Mouse (Mus musculus): ENCODE measurements around the gene Cox4i2.

Gene Cox4i2

DNA sequence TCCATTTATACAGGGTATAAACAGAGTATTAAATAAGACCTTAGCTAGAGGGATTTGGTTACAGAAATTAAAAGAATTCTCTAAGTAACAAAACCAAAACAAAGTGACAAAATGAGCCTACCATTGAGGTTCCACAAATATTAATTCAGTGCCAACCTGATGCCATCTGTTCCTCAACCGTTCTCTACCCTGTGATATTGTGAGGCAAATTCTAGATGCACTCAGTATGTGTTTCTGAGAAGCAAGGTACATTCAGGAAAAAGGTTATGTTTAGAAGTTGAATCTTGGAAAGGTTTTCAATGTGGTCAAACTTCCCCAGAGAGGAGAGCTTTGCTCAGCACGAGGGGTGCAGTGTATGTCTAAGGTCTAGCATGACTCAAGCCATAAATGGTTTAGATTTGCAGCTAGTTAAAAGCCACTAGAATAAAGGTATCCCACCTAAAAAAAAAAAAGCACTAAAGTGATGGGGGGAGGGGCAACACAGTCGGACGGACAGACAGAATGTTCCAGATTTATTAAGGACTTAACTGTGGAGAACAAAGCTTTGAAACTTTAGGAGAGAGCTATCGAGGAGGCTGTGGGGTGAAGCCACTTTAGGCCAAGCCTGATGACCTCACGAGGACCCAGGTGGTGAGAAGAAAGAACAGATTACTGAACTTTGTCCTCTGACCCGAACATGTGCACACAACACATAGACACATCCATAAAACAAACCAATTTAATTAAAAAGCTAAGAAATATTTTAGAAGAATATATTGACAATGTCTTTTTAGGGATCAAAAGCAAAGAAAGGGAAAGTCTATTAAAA is 46.2 kb downstream of the Cox4i2 start:
- no peak for DNase-seq (ENCODE audit: low read depth, low spot score)

DNA sequence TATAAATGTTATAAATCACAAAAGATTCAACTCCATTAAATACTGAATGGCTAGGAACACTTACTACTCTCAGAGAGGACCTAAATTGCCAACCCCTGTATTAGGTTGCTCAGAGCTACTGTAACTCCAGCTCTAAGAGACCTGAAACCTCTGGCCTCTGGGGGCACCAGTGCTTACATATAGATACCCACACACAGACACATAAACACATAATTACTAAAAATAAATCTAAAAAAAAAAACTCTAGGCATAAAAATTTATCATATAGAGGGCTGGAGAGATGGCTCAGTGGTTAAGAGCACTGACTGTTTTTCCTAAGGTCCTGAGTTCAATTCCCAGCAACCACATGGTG is 46.8 kb downstream of the Cox4i2 start:
- DNase-seq (ENCODE audit: low read depth, low spot score): no peak

DNA sequence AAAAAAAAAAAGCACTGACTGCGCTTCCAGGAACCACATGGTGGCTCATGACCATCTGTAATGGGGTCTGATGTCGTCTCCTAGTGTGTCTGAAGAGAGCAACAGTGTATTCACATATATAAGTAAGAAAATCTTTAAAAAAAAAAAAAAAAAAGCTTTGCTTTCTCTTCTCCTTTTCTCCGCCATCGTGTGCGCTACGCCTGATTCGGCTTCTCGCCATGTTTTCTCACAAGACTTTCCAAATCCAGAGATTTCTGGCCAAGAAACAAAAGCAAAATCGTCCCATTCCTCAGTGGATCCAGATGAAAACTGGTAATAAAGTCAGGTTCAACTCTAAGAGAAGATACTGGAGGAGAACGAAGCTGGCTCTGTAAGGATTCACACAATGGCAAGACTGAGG is 48.3 kb downstream of the Cox4i2 start:
- no peak for DNase-seq (ENCODE audit: low read depth, low spot score)

DNA sequence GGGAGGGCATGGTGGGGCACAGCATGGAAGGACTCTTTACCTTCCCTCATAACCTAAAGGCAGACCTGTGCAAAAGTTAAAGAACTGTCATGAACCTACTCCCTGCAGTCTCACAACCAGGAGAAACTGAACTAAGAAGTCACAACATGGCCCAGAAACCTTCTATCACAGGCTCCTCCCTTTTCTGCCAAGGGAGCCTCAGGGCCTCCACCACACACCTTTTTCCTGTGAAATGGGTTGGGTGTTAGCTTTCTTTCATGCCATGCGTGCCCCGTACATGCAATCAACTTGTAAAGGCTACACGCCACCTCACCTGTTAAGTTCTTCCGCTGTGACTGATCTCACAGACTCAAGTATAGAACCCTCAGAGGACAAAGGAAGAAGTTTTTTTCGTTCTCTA is 49.1 kb downstream of the Cox4i2 start:
- DNase-seq (ENCODE audit: low read depth, low spot score): no peak

DNA sequence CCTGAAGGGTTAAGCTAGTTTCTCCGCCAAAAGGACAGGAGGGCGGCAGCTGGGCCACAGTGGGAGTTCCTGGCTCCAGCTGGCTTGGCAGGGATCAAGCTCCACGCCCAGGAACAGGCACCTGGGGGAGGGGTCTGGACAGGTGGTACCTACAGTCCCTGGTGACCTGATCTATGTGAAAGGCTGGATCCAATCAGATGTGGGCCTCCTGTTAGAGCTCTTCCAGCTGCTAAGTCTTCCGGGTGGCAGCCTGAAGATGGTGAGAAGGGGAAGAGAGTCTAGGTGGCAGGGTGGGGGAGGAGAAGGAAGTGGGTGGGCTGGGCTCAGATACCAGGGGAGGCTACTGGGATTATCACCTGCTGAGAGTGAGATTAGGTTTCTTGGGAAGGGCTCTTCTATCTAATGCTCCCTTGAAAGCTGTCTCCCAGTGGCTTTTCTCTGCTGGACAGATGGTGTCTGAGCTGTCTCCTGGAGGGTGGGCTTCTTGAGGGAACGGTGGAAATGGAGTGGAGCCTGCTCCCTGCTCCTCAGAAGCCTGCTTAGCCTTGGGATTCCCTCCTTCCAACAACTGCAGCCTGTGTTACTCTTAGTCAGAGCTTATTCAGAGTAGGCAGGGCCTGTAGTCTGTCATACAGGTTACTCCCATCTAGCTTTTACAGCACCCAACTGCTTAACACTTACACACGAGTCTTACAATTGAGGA is 50.6 kb downstream of the Cox4i2 start:
- DNase-seq (ENCODE audit: low read depth, low spot score): no peak

DNA sequence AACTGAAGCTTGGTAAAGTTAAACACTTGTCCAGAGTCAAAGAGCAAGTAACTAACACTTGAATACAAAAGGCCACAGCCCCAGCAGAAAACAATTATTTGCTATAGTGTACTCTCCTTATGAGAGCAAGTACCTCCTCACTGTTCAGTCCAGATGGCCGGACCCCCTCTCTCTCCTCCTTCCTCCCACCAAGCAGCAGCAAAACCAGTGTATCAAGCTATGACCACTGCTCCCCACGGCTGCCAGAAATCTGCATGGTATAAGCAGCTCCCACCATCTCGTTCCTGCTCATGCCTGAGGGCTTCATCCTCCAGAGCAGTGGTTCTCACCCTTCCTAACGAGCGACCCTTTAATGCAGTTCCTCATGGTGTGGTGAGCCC is 51.1 kb downstream of the Cox4i2 start:
- DNase-seq (ENCODE audit: low read depth, low spot score): no peak

DNA sequence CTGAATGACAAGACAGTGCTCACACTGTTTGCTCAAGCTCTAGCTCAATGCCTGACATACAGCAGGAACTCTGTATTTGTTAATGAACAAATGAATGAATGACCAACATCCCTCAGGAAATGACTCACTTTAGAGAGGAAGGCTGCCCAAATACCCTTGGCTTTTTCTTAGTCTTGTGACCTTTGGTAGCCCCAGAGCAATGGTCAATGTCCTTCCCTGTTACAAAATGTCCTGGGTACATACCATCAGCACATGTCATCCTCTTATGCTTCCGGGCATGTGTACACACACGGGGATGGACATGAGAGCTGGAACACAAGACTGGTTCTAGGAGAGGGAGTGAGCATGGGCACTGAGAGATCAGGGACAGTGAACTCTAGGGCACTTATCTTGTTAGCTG is 52.1 kb downstream of the Cox4i2 start:
- no peak for DNase-seq (ENCODE audit: low read depth, low spot score)

DNA sequence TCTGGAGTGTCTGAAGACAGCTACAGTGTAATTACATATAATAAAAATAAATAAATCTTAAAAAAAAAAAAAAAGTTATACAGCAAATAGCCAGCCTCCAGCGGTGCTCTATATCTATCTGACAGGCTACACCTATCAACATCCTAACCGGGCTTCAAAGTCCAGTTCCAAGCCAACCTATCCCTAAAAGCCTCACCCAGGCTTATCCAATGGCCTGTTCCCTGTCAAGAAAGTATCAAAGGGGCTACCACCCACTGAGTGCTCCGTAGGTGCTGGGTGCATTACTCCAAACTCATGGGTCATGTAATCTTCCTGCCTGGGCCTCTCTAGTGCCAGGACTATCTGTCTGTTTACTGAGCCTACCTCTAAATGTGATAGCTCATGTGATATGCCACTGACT is 54.2 kb downstream of the Cox4i2 start:
- no peak for DNase-seq (ENCODE audit: low read depth, low spot score)

DNA sequence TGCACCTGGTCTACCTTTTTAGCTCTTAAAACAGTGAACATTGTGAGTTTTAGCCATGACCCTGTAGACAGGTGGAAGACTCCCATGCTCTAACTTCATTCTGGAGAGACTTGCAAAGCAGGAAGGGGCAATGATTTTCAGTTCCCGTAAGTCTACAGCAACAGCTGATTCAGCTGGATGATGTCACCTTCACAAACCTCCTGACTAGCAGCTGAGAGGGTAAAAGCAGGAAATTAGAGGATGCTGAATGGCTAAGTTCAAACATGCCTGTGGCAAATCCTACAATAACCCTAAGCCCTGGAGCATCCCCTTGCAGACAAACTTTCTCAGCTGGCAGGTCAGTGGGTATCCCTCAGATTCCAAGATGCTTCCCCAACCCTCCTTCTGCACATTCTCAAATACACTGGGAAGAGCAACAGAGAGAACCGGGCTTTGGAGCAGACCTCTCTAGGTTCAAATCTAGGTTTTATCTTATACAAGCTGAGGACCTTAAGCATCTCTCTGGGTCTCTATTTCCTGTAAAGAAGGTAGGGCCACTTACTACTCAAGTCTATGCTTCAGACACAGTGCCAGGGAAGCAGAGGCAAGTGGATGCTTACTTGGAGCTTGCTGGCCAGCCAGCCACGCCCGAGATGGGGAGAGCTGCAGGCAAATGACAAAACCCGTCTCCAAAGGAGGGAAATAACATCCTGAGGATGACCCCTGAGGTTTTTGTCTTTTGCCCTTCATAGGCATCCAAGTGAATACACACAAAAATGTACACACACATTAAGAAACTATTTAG is 56.4 kb downstream of the Cox4i2 start:
- DNase-seq (ENCODE audit: low read depth, low spot score): no peak

DNA sequence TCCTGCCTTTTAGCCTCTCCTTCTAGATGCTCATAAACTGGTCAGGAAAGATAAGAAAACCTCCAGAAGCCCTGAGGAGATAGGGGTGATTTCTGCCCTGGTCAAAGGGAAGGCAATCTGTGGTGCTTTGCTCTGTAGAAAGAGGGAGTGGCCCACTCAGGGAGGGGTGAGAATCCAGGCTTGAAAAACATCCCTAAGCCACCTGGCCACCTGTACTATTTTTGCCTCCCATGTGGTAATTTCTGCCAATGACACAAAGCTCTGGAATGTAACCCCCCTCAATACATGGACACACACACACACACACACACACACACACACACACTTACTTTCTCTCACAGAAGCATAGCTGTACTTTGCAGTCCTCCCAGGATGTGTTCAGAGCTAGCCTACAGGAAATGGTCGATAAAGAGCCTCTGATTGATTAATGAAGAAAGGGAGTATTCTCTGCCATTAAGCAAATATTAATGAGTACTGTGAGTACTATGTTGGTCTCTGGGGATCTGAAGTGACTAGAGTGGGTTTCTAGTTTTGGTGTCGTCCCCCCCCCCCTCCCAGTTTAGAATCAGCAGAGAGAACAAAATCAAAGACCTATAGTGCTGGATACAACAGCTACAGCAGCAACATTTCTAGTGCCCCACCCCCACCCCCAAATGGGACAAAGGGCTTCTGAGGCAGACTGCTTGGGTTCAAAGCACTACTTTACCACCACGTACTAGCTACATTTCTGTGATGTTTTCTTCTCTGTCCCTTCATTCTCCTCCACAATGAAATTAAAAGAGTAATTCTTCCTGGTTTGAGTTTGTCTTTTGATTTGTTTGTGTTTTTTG is 57.6 kb downstream of the Cox4i2 start:
- DNase-seq (ENCODE audit: low read depth, low spot score): no peak

DNA sequence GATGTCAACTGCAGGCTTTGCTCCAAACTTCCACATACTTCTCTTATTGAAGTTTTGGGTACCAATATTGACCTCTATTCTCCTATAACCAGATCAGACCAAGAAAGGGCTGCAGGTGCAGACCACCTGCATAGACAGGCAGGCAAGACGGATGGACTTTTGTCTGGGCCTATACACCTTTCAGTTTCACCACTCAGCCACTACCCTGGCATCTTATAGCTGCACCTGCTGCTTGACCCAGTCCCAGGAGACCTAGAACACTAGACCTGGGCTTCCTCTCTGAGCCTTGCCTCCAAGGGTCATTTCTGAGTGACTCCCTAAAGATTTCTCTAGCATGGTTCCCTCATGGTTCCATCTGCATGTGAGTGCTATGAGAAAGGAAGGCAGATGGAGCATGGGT is 59.3 kb downstream of the Cox4i2 start:
- DNase-seq (ENCODE audit: low read depth, low spot score): no peak

DNA sequence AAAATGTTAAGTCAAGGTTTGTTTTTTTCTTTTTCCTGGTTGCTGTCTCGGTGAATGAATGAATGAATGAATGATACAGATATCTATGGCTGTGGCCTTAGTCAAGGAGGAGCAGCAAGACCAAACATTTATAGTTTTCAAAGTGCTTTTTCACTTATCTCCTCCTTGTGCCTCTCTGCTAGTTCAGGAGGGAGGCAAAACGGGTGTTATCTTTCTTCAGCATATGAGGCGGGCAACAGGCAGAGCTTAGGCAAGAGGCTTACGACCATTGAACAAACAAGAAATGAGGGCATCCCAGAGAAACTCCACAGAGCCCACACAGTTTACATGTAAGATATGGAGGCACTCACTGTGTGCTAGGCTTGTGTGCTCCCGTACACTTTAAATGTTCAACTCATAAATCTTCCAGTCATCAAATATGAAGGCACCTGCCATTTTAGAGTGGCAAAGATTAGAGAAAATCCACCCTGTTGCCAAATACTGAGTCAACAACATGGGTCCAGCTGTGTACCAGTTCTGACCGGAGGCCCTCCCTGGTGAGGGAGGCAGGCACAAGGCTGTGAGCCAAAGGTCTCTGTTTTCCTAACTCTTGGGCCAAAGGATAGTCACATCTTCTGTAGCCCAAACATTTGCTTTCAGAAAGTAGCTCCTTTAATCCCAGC is 60.4 kb downstream of the Cox4i2 start:
- no peak for DNase-seq (ENCODE audit: low read depth, low spot score)

Data from brain, embryonic 18.5 days (tissue).